Mouse (Mus musculus) lung, embryonic 16.5 days (tissue): ENCODE measurements around the gene Ssh2. TPM values are rescaled to one million over a fixed set of nuclear protein-coding genes. Genes with fewer than 3 reads are reported as not detected.
"Not testable (repeated sequence)": the region's sequence is repeated elsewhere in the genome, so short reads cannot be mapped to it uniquely, and the experiment has no call there.

Experiments used
- ATAC-seq: fragments of 200-750 bp; cut with Nextera tagmentation; 2 replicates; pipeline ENCODE4 v1.8.0; 2017; ENCODE audit warnings: low read depth, mild to moderate bottlenecking, moderate library complexity
- H3K27ac ChIP-seq: fragments of 300-500 bp; sonication (generic); 2 replicates; pipeline ENCODE4 v1.5.1; 2014; ENCODE audit warnings: mild to moderate bottlenecking, control low read depth, low read length
- H3K27me3 ChIP-seq: fragments of 300-500 bp; sonication (generic); 2 replicates; pipeline ENCODE4 v1.6.1; 2014; ENCODE audit warnings: low read depth, low read length, mixed read lengths; ENCODE audit not compliant: control insufficient read depth, insufficient read depth
- H3K36me3 ChIP-seq: fragments of 300-500 bp; sonication (generic); 2 replicates; pipeline ENCODE4 v1.6.1; 2014; ENCODE audit warnings: low read length; ENCODE audit not compliant: control insufficient read depth, insufficient read depth
- H3K4me1 ChIP-seq: fragments of 300-500 bp; sonication (generic); replicated peaks from 2 replicates; pipeline ENCODE4 v1.6.1; 2014; ENCODE audit warnings: low read length, mixed read lengths; ENCODE audit not compliant: control insufficient read depth, insufficient read depth
- H3K4me2 ChIP-seq: fragments of 300-500 bp; sonication (generic); 2 replicates; pipeline ENCODE4 v1.6.1; 2014; ENCODE audit warnings: low read depth, low read length, control low read depth
- H3K4me3 ChIP-seq: fragments of 300-500 bp; sonication (generic); 2 replicates; pipeline ENCODE4 v1.5.1; 2014; ENCODE audit warnings: mild to moderate bottlenecking, low read length, control low read depth
- H3K9ac ChIP-seq: fragments of 300-500 bp; sonication (generic); 2 replicates; pipeline ENCODE4 v1.6.1; 2014; ENCODE audit warnings: low read length, control low read depth
- H3K9me3 ChIP-seq: fragments of 300-500 bp; sonication (generic); 2 replicates; pipeline ENCODE4 v1.6.1; 2016; ENCODE audit warnings: low read length; ENCODE audit not compliant: control insufficient read depth
- WGBS: fragments of 180-500 bp; shearing (Covaris S2); extraction: QIAGEN DNeasy Blood & Tissue Kit; methylation state at CpG from one replicate; pipeline ENCODE4 v1.1.7; 2014; 5-methylcytosine and 5-hydroxymethylcytosine counted together
- polyA plus RNA-seq: library from polyadenylated mRNA; unstranded; fragments of >200 nt; fragmentation: Nextera tagmentation; extraction: Ambion mirVana; gene quantifications from 2 replicates; pipeline ENCODE4 v1.2.1, GENCODE M21; 2015

The Ssh2 gene
- polyA plus RNA-seq, 1 experiment from 2014 or later = 14.5 TPM

DNA sequence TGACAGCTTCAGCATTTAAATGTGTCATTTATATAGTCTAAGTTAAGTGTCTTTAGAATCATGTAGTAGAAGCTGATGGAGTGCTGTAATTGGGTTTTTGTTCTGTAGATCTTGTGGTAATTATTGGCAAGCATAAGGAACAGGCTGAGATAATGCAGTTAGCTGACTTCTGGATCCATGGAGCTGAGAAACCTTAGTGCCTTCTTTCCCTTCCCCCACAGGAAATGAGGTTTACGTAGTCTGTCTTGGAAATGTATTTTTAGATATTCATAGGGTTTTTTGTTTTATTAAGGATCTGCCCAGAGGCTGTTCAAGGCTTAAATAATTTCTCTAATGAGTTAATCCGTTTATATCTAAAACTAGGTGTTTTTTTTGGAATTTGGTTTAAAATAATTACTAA is 26.8 kb downstream of the Ssh2 start:
- no peak for ATAC-seq
- no peak overlapping the region for H3K4me3 ChIP-seq
- H3K4me2 ChIP-seq = no peak overlapping the region
- H3K9me3 ChIP-seq = no peaks in the 10 kb centered on the region
- H3K4me1 ChIP-seq = no peaks in the 10 kb centered on the region
- no peaks in the 10 kb centered on the region for H3K36me3 ChIP-seq
- WGBS = 30% methylated on average over 2 of the region's 2 CpGs
- H3K27me3 ChIP-seq = no peaks in the 10 kb centered on the region
- no peak overlapping the region for H3K27ac ChIP-seq
- H3K9ac ChIP-seq = no peak overlapping the region

DNA sequence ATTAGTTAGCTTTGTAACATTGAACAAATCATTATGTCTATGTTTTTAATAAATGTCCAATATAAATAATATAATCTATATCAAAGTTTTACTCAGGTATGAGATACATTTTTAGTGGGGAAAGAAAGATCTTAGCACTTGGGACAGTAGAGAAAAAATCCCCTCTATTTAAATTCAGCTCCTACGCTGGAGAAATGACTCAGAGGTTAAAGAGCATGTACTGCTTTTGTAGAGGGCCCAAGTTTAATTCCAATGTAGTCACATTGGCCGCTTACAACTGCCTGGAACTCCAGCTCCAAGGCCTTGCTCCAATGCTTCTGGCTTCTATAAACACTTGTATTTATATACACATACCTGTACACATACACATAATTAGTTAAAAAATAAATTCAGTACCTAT is 36.7 kb downstream of the Ssh2 start:
- no peaks in the 10 kb centered on the region for H3K4me1 ChIP-seq
- no peak for ATAC-seq
- H3K4me2 ChIP-seq = no peak overlapping the region
- no peak overlapping the region for H3K27ac ChIP-seq
- 69% methylated on average over 2 of the region's 2 CpGs for WGBS
- no peak overlapping the region for H3K9ac ChIP-seq
- H3K27me3 ChIP-seq = no peaks in the 10 kb centered on the region
- no peaks in the 10 kb centered on the region for H3K36me3 ChIP-seq
- H3K9me3 ChIP-seq = no peaks in the 10 kb centered on the region
- no peak overlapping the region for H3K4me3 ChIP-seq

DNA sequence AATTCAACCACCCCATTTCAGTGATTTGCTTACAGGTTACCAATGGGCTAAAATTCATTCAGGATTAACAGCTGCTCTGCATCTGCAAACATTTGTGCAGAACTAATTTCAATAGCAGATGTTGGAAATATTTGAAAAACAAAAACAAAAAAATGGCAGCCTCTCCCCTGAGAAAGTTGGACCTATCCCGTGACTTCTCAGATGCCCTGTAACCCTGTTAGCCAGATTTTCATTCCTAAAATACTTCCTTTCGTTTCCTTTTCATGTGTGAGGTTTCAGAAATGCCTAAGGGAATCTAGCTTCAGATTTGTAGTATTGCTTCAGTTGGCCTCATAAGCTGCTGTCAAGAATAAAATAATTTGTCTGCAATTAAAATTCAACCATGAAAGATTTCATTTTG is 43.4 kb downstream of the Ssh2 start:
- H3K9me3 ChIP-seq = no peaks in the 10 kb centered on the region
- H3K27me3 ChIP-seq = no peaks in the 10 kb centered on the region
- 48% methylated on average over 2 of the region's 2 CpGs for WGBS
- H3K27ac ChIP-seq = no peak overlapping the region
- no peak overlapping the region for H3K4me2 ChIP-seq
- no peaks in the 10 kb centered on the region for H3K4me1 ChIP-seq
- ATAC-seq = no peak
- H3K4me3 ChIP-seq = no peak overlapping the region
- no peaks in the 10 kb centered on the region for H3K36me3 ChIP-seq
- no peak overlapping the region for H3K9ac ChIP-seq

DNA sequence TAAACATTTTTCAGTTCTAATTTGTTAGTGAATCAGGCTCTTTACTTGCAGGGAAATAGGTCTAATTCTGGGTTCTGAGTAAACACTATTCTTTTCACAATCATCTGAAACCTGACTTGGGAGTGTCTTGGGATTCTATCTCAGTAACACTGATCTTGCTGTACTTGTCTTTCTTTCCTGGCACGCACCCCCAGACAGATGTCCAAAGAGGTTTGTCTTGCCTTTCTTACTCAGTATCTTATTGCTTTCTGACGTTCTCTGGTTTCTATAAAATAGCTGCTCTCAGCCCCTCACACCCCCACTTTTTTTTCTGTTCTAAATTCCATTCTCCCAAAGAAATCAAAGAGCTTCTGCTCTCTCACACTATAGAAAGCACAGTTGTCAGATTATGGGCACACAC is 51.3 kb downstream of the Ssh2 start:
- no peaks in the 10 kb centered on the region for H3K4me1 ChIP-seq
- H3K9me3 ChIP-seq = no peaks in the 10 kb centered on the region
- no peak overlapping the region for H3K4me3 ChIP-seq
- H3K4me2 ChIP-seq = no peak overlapping the region
- WGBS = 60% methylated on average over 2 of the region's 2 CpGs
- H3K36me3 ChIP-seq = no peaks in the 10 kb centered on the region
- ATAC-seq = no peak
- no peaks in the 10 kb centered on the region for H3K27me3 ChIP-seq
- H3K9ac ChIP-seq = no peak overlapping the region
- H3K27ac ChIP-seq = no peak overlapping the region

DNA sequence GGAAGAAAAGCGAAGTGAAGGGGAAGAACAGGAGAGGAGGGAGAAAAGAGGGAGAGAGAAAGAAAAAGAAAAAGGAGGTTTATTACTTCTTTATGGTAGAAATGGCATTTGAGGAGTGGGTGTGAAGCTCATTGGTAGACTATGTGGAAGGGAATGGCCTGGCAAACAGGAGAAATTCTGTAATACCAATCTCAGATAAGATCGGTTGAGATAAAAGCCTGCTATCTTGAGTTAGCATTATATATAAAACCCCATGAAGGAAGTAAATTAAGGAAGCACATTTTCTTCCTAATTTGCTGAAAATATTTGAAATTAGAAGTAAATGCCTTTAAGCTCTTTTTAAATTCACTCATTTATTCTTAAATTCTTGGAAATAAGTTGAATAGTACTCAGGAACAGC is 59.9 kb downstream of the Ssh2 start:
- 82% methylated on average over 2 of the region's 2 CpGs for WGBS
- Histone ChIP-seq H3K9me3 (no peaks in the 10 kb centered on the region), H3K27me3 (no peaks in the 10 kb centered on the region), H3K36me3 (no peaks in the 10 kb centered on the region), H3K4me3 (no peak overlapping the region), H3K4me2 (no peak overlapping the region), H3K4me1 (no peaks in the 10 kb centered on the region), H3K9ac (no peak overlapping the region), H3K27ac (no peak overlapping the region)
- no peak for ATAC-seq

DNA sequence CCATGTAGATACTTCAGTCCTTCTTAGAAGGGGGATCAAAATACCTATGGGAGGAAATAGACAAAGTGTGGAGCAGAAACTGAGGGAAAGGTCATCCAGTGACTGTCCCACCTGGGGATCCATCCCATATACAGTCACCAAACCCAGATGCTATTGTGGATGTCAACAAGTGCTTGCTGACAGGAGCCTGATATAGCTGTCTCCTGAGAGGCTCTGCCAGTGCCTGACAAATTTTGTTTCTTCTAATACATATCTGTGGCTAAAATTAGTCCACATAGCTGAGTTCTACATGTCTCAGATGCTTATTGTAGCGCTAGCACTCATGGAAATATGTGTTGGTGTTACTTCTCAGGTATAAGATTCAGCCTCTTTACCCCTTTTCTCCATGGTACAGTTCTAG is 62.5 kb downstream of the Ssh2 start:
- not testable (repeated sequence) for H3K9ac ChIP-seq, H3K4me3 ChIP-seq, H3K4me1 ChIP-seq, H3K27ac ChIP-seq, ATAC-seq, H3K9me3 ChIP-seq, H3K27me3 ChIP-seq, H3K4me2 ChIP-seq, H3K36me3 ChIP-seq
- 92% methylated on average over 1 of the region's 1 CpGs for WGBS

DNA sequence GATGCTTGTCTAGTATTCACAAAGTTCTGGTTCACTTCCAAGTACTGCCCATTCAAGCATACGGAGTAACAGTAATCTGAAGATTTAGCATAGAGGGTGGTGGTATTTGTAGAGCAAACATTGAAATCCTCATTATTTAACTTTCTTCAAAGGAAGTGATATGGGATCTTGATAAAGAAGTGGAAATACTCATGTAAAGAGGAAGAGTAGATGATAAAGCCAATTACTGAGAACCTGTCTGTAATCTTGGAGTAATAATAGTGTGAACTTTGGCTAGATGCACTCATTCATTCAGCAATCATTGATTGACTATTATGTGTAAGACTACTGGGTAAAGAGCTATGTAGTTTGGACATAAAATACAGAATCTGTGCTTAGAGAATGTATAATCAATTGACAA is 64.1 kb downstream of the Ssh2 start:
- no peak overlapping the region for H3K4me2 ChIP-seq
- H3K27ac ChIP-seq = no peak overlapping the region
- no peaks in the 10 kb centered on the region for H3K27me3 ChIP-seq
- no peak for ATAC-seq
- no peaks in the 10 kb centered on the region for H3K4me1 ChIP-seq
- H3K9me3 ChIP-seq = no peaks in the 10 kb centered on the region
- H3K36me3 ChIP-seq = no peaks in the 10 kb centered on the region
- H3K9ac ChIP-seq = no peak overlapping the region
- WGBS = 35% methylated on average over 1 of the region's 1 CpGs
- H3K4me3 ChIP-seq = no peak overlapping the region

DNA sequence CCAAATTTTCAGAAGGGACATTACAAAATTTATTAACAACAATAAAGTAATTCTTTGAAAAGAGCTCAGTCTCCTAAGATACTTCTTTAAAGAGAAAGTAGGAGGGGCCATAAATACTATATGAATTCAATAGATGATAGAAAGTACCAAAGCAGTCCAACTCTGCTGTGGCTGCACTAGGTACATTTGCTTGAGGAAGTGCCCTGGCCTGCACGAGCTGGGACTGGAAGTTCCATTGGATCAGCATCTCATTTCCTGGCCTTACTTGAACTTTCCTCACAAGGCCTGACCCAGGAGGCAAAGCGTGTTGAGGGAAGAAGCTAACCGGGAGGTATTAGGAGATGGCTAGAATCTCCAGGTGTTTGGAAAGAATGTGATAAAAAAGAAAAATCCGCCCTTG is 75.4 kb downstream of the Ssh2 start:
- Histone ChIP-seq H3K9me3 (no peaks in the 10 kb centered on the region), H3K9ac (no peak overlapping the region), H3K27ac (no peak overlapping the region), H3K4me3 (no peak overlapping the region), H3K4me2 (no peak overlapping the region), H3K36me3 (no peaks in the 10 kb centered on the region), H3K4me1 (no peaks in the 10 kb centered on the region), H3K27me3 (no peaks in the 10 kb centered on the region)
- 77% methylated on average over 4 of the region's 4 CpGs for WGBS
- no peak for ATAC-seq

DNA sequence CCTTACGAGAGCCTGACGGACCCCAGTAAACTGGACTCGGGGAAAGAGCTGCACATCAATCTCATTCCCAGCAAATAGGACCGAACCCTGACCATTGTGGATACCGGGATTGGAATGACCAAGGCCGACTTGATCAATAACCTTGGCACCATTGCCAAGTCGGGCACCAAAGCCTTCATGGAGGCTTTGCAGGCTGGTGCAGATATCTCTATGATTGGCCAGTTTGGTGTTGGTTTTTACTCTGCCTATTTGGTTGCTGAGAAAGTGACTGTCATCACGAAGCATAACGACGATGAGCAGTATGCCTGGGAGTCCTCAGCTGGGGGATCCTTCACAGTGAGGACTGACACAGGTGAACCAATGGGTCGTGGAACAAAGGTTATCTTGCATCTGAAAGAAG is 77.6 kb downstream of the Ssh2 start:
- not testable (repeated sequence) for H3K27ac ChIP-seq, H3K4me1 ChIP-seq, H3K27me3 ChIP-seq, ATAC-seq, H3K4me3 ChIP-seq, H3K36me3 ChIP-seq, H3K9ac ChIP-seq, H3K9me3 ChIP-seq, H3K4me2 ChIP-seq
- WGBS = 93% methylated on average over 7 of the region's 11 CpGs

DNA sequence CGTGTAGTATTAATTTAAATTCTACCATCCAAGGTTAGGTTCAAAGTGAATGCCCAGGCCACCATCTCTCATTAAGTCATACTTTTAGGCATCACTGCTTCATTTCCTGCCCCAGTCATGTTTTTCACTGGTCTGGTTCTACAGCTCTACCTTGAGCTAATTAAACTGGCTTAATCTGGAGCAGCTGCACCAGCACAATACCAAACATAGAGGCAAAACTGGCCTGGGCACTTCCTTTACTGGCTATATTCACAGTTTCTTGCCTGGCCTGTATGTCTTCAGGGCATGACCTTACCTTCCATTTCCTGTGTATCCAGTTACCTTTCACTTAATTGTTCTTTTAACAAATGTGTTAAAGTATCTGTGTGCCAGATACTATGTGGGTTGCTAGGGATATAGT is 81.2 kb downstream of the Ssh2 start:
- no peaks in the 10 kb centered on the region for H3K9me3 ChIP-seq
- no peak overlapping the region for H3K27ac ChIP-seq
- H3K4me2 ChIP-seq = no peak overlapping the region
- ATAC-seq = no peak
- H3K36me3 ChIP-seq = no peaks in the 10 kb centered on the region
- H3K27me3 ChIP-seq = no peaks in the 10 kb centered on the region
- H3K9ac ChIP-seq = no peak overlapping the region
- WGBS = 80% methylated on average over 1 of the region's 1 CpGs
- H3K4me3 ChIP-seq = no peak overlapping the region
- no peaks in the 10 kb centered on the region for H3K4me1 ChIP-seq
